Mouse (Mus musculus): Measurements from ENCODE around the gene Uba1.

Gene Uba1

DNA sequence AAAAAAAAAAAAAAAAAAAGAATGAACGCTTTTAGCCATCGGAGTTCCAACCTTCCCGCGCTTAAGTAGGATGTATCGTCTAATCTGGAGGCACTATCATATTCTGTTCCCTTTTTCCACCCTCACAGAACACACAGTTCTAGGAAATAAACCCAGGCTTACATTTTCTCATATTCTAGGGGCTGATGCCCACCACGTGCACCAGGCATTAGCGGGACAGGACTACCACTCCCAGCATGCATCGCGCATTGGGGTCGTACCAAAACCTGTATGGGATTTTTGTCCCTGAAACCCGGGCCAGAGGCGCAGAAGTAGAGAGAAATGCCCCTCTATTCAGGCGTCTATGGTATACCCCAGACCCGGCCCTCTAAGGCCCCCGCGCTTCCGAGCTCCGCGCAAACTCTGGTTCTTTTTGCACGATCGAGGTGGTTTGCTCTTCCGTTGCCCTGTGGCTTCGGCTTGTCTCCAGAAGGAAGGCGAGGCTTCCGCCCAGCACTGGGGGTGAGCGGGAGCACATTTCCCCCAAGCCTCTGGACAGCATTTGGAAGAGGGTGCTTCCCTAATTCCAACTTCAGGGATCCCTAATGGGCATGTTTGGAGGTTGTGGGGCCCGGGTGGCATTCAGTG lies at the start of gene Uba1:
Uba1 (plus strand) TSS at position 301 of the 627 bp plus-strand sequence.
- DNase-seq (ENCODE audit: low spot score in 2 of 2): peak; percentile 50 to 85

- DNase-seq (ENCODE audit: low spot score in 2 of 2): no peak
Observed at GRCm38 (mm10) chrX:20608500-20608899, 49.6 kb upstream of the Uba1 start.

DNA sequence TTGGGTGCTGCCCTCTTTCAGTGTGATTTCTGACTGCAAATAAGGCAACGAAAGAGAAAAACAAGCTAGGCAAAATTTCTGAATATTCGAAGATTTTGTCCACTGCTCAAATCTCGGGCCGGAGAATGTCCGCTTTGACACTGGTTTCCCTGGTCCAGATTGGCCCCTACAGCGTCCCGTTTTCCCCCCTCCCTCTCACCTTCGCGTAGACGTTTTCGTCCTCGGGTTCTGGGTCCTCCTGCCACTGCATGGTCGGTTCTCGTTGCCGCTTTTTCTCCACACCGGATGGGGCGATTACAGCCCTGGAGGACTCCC lies 41.3 kb upstream of the Uba1 start:
- DNase-seq (ENCODE audit: low spot score in 2 of 2): peak in 1 of 2 experiments; percentile 49

DNA sequence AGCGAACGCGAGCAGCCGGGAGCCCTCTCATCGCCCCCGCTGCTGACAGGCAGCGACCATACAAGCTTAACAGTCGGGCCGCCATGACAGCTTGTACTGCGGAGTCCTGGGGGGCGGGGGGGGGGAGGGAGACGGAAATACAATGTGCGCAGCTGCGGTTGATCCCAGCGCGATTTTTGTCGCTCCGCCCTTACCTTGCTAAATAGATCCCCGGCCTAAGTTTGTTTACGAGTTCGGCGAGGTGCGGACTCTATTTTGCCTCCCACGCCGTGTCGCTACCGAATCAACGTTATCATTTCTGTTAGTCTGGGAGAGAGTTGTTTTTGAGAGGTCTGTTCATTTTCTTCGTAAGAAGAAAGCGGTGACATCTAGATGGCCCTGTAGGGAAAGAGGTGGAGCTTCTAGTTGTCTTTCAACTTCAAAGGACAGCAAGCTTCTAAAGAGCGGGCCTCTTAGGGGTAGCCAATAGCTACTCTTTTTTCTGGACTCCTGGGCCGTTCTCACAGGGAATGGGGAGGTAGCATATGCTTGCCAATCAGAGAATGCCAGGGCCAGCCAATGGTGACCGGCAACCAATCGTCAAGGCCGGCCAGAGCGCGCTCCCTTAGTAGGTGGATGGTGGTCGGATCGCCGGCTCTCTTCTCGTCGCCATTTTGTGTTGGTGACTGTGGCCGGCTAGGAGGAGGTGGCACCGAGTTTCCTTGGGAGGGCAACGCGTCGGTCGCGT lies 40.8 kb upstream of the Uba1 start, which contains the start of the genes Rbm10 and Ndufb11:
Rbm10 (plus strand) TSS at position 328 of the 727 bp plus-strand sequence.
Ndufb11 (minus strand) TSS at position 444 of the 727 bp plus-strand sequence.
- peak; percentile 81 to 88 for DNase-seq (ENCODE audit: low spot score in 2 of 2)

- no peak for DNase-seq (ENCODE audit: low spot score in 2 of 2)
Observed at GRCm38 (mm10) chrX:20617903-20618399, 40.2 kb upstream of the Uba1 start.

DNA sequence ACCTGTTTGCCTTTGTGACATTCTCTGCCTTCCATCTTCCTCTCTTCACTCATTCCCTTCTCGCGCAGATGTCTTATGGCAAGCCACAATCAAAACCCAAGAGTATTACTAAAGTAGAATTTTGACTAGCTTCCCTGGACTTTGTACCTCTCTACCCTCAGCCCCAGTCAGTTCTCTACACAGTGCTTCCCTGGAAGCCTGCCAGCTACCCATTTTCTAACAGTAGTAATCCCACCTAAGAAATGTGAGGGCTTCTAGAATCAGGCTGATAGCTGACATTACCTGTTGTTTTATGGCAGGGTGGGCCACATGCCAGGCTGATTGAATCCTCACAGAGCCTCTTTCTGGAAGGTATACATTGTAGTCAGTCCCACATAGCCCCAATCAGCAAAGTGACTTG lies 20.0 kb upstream of the Uba1 start:
- no peak for DNase-seq (ENCODE audit: low spot score in 2 of 2)

- DNase-seq (ENCODE audit: low spot score in 2 of 2): no peak
Observed at GRCm38 (mm10) chrX:20644780-20645179, 13.3 kb upstream of the Uba1 start.

- no peak for DNase-seq (ENCODE audit: low spot score in 2 of 2)
Observed at GRCm38 (mm10) chrX:20657593-20657992, 533 bp upstream of the Uba1 start.

DNA sequence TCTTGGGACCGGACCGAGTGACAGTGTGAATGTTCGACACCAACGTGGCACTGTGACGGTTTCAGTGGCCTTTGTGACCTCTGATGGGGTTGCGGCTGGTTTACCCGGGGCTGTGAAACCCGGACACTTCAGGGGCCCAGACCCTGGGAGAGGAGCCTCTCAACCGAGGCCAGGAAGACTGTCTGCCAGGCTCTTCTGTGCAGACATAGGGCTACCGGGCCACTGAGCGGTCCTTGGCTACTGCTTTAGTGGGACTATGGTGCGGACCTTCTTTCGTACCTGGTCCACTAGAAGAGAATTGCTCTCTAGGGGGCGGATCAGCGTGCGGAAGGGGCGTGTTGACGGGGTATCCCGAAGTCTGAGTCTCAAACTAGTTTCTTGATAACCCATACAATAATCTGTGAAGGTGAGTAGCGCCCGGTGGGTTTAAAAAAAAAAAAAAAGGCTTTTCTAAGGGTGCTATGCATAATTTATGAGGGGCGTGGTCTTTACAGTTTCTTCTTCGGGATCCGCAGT lies 823 bp downstream of the Uba1 start:
- no peak for DNase-seq (ENCODE audit: low spot score in 2 of 2)

- DNase-seq (ENCODE audit: low spot score in 2 of 2): no peak
Observed at GRCm38 (mm10) chrX:20662317-20662715, 4.2 kb downstream of the Uba1 start.

- DNase-seq (ENCODE audit: low spot score in 2 of 2): peak; percentile 77 to 89
Observed at GRCm38 (mm10) chrX:20662716-20663443, 4.8 kb downstream of the Uba1 start.

DNA sequence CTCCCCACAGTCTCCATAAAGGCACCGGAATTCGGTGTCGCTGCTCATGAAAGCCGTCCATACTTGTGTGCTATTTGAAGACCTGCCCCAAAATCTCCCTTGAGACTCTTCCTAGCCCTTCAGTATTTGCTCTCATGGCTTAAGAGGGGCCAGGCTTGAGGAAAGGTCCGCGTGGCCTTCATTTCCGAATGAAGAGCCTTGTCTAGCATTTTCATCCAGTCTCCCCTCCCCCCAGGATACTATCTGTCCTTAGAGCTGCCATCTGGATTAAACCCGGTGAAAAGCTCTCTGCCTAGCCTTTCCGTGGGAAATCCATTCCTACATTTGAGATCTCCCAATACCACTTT lies 5.3 kb downstream of the Uba1 start:
- peak in 1 of 2 experiments; percentile 11 for DNase-seq (ENCODE audit: low spot score in 2 of 2)

- peak; percentile 89 for DNase-seq (ENCODE audit: low spot score in 2 of 2)
Observed at GRCm38 (mm10) chrX:20687519-20688067, 29.5 kb downstream of the Uba1 start, which contains the start of gene Cdk16. Gene Cdk16 (plus strand): TSS chrX:20687954.

DNA sequence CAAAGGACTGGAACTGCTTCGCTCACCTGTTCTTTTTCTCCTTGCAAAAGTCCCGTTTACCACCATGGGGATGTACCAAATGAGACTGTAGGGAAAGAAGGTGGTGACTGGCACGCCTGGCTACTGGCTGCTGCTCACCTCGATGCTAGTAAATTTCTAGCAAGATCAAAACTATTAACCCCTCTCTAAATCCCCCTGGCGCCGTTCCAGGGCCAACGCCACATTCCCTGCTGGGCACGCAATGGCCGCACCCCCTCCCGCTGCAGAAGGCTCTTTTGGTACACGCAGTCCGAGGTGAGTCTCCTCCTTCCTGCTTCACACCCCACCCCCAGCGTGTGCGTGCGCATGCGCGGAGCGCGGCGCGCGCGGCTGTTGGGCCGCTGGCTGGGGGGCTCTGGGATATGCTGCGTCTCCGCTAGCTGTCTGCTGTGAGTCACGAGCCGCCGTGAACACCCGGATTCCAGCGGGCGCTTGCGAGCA lies 30.0 kb downstream of the Uba1 start:
- DNase-seq (ENCODE audit: low spot score in 2 of 2): peak; percentile 79 to 82

- DNase-seq (ENCODE audit: low spot score in 2 of 2): peak in 1 of 2 experiments; percentile 25
Observed at GRCm38 (mm10) chrX:20688615-20689014, 30.5 kb downstream of the Uba1 start.

DNA sequence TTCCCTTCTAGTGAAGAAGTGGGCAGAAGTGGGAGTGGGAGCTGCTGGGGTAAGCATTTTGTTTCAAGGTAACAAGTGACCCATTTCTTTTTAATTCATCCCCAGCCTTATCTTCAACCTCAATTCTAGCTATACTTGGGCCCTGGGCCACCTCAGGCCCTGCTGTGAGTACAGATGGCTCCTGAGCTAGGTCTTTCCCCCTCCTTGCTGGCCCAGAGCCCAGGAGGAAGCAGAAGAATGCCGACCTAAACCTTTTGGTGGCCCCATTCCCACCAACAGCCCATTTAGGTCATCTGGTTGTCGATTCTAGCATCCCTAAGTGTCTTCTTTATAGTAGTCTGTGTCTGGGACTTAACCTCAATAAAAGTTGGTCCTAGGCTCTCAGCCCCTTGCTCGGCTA lies 33.4 kb downstream of the Uba1 start:
- no peak for DNase-seq (ENCODE audit: low spot score in 2 of 2)

GRCm38 (mm10) chrX:20692616-20693015 lies 34.5 kb downstream of the Uba1 start:
- no peak for DNase-seq (ENCODE audit: low spot score in 2 of 2)

- no peak for DNase-seq (ENCODE audit: low spot score in 2 of 2)
Observed at GRCm38 (mm10) chrX:20695842-20696241, 37.7 kb downstream of the Uba1 start.

GRCm38 (mm10) chrX:20703741-20704290 lies 45.7 kb downstream of the Uba1 start, which contains the start of gene Usp11:
Gene Usp11 (plus strand): TSS chrX:20703906.
- peak in 1 of 2 experiments; percentile 43 for DNase-seq (ENCODE audit: low spot score in 2 of 2)

GRCm38 (mm10) chrX:20704295-20705082 lies 46.4 kb downstream of the Uba1 start:
- DNase-seq (ENCODE audit: low spot score in 2 of 2): peak; percentile 76 to 80

GRCm38 (mm10) chrX:20705083-20705402 lies 46.9 kb downstream of the Uba1 start:
- no peak for DNase-seq (ENCODE audit: low spot score in 2 of 2)
